Mouse (Mus musculus) layer of hippocampus, adult 18-20 months (tissue): Measurements from ENCODE around the gene Btbd35f19. TPM values are rescaled to one million over a fixed set of nuclear protein-coding genes. Genes with fewer than 3 reads are reported as not detected.
"Not testable (repeated sequence)": the region's sequence is repeated elsewhere in the genome, so short reads cannot be mapped to it uniquely, and the experiment has no call there.

ENCODE experiments used
- DNase-seq, 2 experiments: peaks; one replicate each; pipeline ENCODE4 v3.0.0; 2022; ENCODE audit warnings: low spot score in 2 of 2
- long read RNA-seq: library from polyadenylated mRNA; stranded (forward); transcript quantifications from one replicate; pipeline ENCODE4 v2.0.0, GENCODE M21; 2021
- total RNA-seq, 2 experiments: library from RNA; stranded (reverse); gene quantifications; 2 replicates each; pipeline ENCODE4 v1.2.3; 2021

The Btbd35f19 gene
- total RNA-seq, result not detected
- long read RNA-seq, result 0 reads

DNA sequence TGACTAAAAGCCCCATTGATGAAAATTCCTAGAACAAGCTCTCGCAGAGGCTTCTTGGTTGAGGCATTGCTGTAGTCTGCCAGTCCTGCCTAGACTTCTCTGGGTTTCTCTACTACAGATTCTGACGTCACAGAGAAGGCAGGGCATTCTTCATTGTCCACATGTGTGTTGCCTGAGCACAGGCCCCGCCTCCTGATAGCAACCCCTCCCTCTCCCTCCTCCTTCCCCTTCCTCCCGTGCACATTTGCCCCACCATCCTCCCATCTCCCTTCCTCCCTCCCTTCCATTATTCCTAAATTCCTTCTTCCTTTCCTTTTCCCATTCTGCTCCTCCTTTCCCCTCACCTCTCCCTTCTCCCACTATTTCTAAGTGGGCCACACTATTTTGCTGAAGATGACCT is at the start of gene Btbd35f19:
TSS of gene Btbd35f19 (minus strand) at position 101 of the 400 bp plus-strand sequence.
- not testable (repeated sequence) for DNase-seq

DNA sequence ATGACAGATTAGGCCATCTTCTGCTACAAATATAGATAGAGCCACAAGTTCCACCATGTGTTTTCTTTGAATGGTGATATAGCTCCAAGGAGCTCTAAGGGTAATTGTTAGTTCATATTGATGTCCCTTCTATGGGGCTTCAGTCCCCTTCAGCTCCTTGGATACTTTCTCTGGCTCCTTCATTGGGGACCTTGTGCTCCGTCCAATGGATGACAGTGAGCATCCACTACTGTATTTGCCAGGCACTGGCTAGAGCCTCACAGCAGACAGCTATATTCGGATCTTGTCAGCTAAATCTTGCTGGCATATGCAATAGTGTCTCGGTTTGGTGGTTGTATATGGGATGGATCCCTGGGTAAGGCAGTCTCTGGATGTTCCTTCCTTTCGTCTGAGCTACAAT is 41.8 kb downstream of the Btbd35f19 start:
- not testable (repeated sequence) for DNase-seq

DNA sequence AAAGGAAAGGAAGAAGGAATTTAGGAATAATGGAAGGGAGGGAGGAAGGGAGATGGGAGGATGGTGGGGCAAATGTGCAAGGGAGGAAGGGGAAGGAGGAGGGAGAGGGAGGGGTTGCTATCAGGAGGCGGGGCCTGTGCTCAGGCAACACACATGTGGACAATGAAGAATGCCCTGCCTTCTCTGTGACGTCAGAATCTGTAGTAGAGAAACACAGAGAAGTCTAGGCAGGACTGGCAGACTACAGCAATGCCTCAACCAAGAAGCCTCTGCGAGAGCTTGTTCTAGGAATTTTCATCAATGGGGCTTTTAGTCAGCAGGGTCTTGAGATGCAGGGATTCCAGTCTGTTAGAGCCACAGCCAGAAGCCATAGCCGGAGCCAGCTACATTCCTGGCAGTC is 47.6 kb downstream of the Btbd35f19 start, which contains the start of gene Btbd35f26:
TSS of gene Btbd35f26 (plus strand) at position 301 of the 400 bp plus-strand sequence.
- DNase-seq, result not testable (repeated sequence)

Other genes with a start within 250 kb of the Btbd35f19 start
- not detected for gene Spin2f, start 130.0 kb downstream of the Btbd35f19 start, total RNA-seq
- gene Btbd35f26, start 47.5 kb downstream of the Btbd35f19 start, total RNA-seq, result not detected
- not detected for gene Gm21883, start 190.4 kb upstream of the Btbd35f19 start, total RNA-seq
- not detected for gene Spin2e, start 235.0 kb upstream of the Btbd35f19 start, total RNA-seq